Mouse (Mus musculus) gastrocnemius, postnatal 14 days (tissue): ENCODE measurements around the gene Plekhm1. TPM values are rescaled to one million over a fixed set of nuclear protein-coding genes. Genes with fewer than 3 reads are reported as not detected.
A peak's percentile ranks its signal among the peaks of the same experiment; 100 is the strongest.

Source experiments
- DNase-seq: peaks from one replicate; pipeline ENCODE4 v3.0.0; 2021; ENCODE audit warnings: mixed read lengths
- intact Hi-C: fragments of 180-260 bp; cut with DNase I; formaldehyde crosslinking; loops from one replicate; pipeline ENCODE4 v1.15.1; 2025; ENCODE audit warnings: low total_unique reads
- total RNA-seq, 2 experiments: library from RNA; stranded (reverse); gene quantifications; 2 replicates each; pipeline ENCODE4 v1.2.3; 2021

Plekhm1 gene
- total RNA-seq, 2 experiments from 2014 or later, result 7.9 to 9.3 TPM

DNA sequence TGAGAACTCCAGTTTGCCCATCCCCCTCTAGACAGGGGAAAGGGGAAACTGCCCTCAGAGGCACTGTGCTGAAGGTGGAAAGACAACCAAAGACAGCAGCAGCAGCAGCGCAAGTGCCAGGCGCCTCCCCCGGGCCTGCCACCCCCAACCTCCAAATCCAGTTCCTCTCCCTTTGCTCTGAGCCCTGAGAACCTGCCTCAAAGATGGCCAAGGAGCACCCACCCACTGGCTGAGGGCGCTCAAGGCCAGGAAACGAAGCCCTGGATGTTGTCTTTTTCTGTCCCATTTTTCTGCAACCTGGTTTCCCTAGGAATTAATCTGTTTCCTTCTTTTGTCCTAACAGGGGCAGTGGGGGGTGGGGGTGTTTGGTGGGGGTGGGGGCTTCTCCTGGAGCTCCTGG lies 48.2 kb downstream of the Plekhm1 start:
- no peak for DNase-seq

DNA sequence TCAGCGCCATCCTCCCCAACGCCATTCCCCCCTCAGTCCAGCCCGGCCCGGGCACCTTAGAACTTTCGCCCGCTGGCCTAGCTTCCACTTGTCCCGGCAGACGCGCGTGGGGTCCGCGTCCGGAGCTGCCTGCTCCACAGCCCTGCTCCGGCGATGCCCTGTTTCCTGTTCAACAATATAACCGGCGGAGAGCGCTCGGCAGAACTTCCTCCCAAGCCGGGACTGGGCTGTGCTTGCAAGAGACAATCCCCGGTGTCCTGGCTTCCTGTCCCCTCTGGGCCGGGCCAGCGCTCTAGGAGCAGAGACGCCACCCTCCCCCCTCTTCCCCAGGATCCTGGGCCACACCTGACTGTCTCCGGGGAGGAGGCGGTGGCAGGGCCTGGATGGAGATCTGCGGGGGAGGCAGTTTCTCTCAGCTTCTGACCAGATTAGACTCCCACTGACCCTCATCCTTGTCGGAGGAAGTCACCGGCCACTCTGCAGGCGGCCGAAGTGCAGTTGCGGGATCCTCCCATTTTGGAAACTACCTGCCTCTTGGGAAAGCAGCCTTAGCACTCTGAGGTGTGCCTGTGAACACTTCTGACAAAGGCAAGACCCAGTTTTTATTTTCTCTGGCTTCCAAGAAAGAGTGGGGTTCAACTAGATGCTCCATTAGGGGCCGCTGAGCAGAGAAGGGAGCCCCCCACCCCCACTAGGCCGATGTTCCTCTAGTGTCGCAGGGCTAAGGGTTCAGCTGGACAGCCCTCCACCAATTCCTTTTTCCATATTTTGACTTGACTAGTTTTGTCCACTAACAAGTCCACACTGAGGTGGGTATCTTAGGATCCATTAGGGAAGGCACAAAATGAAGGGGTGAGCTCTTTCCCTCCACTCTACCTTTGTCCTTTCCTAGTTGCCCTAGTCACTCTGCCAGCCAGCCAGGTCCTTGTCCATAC lies 49.0 kb downstream of the Plekhm1 start, which contains the start of gene Arhgap27:
Gene Arhgap27 (minus strand): TSS at position 479 of the 935 bp plus-strand sequence.
- intact Hi-C loops, result loop anchor here (5.0 kb wide), 1 partner anchor 34 kb away; no protein-coding TSS in a partner anchor
- peak; percentile 72 for DNase-seq

More for the DNA sequence above, 48.2 kb downstream of the Plekhm1 start:
- intact Hi-C loops, result loop anchor here (5.0 kb wide), 1 partner anchor 33 kb away; no protein-coding TSS in a partner anchor

DNA sequence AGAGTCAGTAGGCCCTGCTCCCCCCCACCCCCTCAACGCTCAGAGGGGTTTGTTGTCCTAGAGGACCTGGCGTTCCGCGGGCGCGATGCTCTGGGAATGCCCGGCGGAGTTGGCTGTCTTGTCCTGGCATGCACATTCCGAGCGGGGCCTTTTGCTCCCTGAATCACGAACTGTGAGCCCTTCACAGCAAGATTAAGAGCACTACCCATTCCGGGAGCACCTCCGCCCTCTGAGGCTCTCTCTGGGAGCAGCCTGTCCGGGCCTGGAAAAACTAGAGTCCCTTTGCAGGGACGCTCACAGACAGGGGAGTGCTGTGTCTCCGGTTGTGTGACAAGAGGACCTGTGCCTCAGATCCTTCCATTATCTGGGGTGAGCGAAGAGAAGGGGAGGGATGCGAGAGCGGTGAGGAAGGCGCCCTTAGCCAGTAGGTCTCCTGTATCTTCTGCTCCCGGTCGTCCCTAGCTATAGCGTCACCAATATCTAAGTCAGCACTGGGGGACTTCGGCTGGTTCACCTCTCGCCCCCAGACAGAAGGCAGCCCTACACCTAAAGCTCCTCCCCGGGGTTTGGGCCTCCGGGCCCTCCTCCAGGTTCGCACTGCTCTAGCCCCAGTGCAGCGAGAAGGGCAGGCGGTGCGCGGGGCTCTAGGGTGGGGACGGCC lies 49.8 kb downstream of the Plekhm1 start:
- DNase-seq, result no peak
- intact Hi-C loops, result loop anchor here (5.0 kb wide), 1 partner anchor 35 kb away; no protein-coding TSS in a partner anchor

DNA sequence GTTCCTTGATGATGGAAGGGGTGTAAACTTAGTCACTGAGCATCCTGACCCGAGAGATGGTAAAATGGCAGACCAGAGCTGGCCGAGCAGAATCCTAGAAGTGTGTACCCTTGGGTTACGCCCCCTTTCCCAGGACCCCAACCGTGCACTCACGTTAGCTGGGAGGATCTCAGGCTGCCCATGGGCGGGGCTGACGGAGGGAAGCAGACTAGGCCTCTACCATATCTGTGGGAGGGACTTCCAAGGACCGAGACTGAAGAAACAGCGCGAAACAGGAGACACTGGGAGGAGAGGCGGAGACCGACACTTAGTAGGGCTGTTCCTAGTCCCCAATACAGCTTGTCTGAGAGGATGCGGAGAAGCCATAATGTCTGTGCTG lies 50.4 kb downstream of the Plekhm1 start:
- intact Hi-C loops, result loop anchor here (5.0 kb wide), 1 partner anchor 35 kb away; no protein-coding TSS in a partner anchor
- DNase-seq, result no peak

DNA sequence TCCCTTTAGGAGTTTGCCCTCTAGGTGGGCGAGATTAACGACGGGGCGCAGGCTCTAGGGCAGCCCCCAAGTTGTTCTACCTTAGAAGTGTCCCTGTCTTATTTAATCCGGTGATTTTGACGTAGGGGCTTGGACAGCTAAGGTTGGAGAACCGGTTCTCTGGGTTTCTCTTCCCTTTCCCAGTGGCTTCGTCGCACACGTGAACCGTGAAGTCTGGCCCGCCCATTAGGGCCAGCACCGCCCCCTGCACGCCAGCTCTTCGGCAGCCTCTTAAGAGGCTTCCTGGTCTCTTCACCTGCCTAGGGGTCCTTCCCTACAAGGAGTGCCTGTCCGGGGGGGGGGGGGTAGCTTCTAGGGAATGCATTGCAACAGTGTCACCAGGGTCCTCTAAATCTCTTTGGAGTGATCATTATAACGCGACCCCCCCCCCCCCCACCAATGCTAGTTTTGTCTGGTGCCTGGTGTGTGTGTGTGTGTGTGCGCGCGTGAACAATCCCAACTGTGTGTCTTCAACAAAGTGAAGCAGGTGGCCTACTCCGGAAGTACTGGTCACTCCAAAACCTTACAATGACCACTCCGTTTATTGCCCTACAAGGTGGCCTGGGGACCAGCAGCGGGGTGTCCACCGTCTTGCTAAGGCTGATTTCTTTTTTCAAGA lies 51.0 kb downstream of the Plekhm1 start:
- no peak for DNase-seq
- intact Hi-C loops, result loop anchor here (5.0 kb wide), 1 partner anchor 36 kb away; no protein-coding TSS in a partner anchor

DNA sequence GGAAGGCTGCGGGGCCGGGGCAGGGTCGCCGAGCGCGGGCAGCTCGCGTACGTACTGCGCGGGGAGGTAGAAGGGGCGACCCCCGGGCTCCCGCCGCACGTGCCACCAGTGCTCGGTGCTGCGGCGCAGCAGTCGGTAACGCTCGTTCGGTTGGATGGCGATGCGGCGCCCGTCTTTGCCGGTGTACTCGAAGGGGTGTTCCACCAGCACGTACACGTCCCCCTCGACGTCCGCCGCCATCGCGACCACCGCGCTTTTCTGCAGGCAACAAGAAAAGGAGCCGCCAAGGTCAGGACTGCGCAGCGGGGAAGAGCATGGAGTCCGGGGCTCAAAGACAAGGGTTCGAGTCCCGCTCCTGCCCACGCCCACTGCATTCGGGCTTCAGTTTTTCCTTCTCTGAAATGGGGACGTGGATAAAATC lies 51.8 kb downstream of the Plekhm1 start:
- no peak for DNase-seq
- intact Hi-C loops, result loop anchor here (5.0 kb wide), 1 partner anchor 37 kb away; no protein-coding TSS in a partner anchor

DNA sequence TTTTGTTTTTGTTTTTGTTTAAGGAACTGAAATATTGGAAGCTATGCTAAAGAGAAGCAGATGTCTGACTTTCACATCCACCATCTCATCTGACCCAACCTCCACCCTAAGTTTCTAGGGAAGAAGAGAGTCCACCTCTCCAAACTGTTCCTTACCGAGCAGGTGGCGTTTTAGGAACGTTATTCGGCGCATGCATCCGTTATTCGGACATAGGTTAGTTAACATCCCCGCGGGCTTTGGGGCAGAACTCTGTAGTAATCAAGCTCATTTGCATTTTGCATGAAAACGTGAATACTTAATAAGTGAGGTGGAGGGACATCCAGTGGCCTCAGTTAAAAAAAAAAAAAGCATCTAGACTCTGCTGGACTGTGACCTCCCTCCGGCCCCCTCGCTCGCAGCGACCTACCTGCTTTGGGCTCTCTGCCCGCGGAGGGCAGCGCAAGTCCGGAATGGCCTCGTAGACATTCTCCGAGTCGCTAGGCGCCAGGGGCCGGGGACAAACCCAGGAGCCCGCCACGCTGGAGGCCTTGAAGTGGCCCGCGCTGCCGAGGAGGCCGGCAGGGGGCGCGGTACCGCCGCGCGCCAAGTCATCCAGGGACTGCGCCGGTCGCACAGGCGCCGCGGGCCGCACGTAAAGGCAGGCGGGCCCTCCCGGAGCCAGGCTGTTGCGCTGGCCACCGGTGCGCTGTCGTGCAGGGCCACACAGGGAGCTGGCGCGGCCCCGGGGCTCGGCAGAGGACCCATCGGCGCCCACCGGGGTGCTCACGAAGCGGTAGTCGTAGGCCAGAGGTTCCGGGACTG lies 52.4 kb downstream of the Plekhm1 start:
- intact Hi-C loops, result loop anchor here (5.0 to 10.0 kb wide), 2 partner anchors 37 to 105 kb away; no protein-coding TSS in a partner anchor
- peak; percentile 86 for DNase-seq

DNA sequence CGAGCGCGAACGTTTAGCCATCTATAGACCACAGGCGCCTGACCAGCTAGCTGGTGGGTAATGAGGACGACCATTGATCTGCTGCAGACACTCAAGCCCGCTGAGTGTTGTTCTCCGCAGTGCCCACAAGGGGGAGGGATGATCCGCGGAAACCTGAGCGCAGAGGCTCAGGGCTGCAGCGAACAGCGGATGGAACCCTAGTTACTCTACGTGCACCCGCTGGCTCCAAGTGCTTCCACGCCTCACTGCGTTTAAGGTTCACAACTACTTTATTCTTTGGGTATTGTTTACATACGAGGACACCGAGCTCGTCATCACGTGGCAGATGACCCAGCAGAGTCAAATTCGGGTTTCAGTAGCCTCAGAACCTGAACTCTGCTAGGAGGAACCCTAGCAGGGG lies 53.4 kb downstream of the Plekhm1 start:
- intact Hi-C loops, result loop anchor here (10.0 kb wide), 1 partner anchor 106 kb away; no protein-coding TSS in a partner anchor
- DNase-seq, result peak; percentile 71

DNA sequence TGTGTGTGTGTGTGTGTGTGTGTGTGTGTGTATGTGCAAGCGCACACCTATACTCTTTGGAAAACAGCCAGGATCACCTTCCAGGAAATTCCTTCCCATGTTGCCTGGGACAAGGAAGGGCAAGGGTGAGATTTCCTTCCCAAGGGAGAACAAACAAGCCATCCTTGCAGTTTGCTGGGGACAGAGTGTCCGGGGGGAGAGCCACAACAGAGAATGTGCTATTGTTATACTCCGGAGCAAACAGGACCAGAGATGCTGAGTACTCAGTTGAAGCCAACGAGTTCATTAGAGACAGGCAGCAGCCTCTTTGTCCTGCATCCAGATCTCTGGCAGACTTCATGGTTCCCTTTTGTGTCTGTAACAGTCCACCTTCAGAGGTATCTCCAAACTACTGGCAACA lies 54.2 kb downstream of the Plekhm1 start:
- intact Hi-C loops, result loop anchor here (10.0 kb wide), 1 partner anchor 106 kb away; no protein-coding TSS in a partner anchor
- no peak for DNase-seq

DNA sequence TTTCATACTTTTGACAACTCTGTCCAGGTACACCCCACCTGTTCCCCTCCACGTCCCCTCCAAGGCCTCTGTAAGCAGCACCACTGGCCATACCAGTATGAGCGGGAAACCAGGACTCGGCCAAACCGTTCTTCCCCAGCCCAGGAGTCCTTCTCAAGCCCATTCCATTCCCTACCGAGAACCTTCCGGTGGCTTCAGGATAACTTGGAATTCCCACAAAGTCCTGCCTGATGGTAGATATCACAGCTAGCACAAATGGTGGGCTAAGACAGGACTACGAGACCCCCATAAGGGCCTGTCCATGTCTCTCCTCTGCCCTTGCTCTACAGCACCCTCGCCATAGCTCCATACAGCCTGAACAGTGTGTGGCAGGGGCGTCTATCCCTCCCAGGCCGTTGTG lies 54.8 kb downstream of the Plekhm1 start:
- intact Hi-C loops, result loop anchor here (10.0 kb wide), 1 partner anchor 107 kb away; no protein-coding TSS in a partner anchor
- DNase-seq, result no peak

DNA sequence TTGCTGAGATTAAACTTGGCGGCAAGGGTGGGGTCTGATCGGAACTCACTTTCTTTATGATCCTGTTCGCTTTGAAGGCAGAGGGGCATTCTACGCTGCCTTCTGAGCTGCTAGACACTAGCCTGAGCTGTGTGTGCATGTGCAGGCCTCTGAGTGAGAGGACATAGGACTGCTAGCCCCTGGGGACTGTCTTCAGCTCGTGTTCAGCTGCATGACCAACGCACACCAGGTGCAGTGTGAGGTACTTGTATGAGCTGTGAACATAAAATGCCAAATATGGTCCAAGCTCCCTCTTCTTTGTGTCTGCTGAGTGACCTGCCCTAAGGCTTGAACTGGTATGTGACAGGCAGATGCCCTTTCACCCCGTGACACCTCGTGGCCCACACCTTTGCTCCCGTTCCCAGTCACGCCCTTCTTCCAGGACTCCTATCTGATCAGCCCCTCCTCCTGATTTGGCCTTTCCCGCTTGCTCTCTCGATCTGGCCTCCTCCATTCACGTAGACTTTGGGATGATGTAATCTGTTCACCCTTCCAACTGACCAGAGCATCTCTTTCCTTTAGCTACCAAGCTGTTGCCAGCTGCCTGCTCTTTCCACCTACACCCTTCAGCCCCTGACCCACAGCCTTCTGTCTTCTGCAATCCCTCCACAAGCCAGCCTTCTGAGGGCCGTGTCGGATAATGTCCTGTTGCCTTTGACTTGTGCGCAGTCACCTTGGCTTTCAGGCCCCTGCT lies 55.4 kb downstream of the Plekhm1 start:
- no peak for DNase-seq
- intact Hi-C loops, result loop anchor here (10.0 kb wide), 1 partner anchor 108 kb away; no protein-coding TSS in a partner anchor

DNA sequence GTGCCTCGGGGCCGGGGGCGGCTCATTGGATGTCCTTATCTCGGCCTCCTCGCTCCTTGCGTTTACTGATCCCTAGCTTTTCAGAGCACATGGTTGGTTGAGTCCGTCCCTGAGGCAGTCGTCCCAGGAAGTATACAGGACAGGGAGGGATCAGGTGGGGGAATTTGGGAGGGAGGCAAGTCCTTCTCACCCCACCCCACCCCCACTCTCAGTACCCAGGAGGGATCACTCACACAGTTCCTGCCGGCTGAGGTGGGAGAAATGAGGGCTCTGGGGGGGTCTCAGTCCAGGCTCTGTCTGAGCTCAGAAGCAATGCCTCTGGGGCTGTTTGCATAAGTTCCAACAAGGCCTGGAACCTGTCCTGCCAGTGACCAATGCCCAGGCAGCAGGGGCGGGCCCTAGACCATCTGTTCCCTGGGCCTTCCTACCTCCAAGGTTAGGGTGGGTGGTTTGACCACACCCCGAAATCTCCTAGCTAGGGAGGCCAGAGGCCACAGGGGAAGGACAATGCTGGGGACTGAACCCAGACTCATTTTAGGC lies 56.4 kb downstream of the Plekhm1 start:
- DNase-seq, result no peak
- intact Hi-C loops, result loop anchor here (10.0 kb wide), 1 partner anchor 109 kb away; no protein-coding TSS in a partner anchor

DNA sequence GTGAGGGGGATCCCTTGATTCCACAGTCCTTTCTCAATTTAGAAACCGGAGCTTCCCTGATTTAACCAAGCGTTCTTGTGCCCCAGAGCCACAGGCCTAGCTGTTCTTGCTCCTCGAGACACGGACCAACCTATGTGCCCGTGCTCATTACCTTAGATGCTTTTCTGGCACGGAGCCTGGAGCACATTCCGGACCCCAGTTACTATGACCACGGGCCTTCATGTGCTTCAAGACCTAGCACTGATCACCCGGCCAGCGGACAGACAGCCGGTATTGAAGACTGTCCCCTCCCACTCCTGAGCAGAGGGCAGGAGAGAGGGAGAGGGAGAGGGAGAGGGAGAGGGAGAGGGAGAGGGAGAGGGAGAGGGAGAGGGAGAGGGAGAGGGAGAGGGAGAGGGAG lies 57.2 kb downstream of the Plekhm1 start:
- intact Hi-C loops, result loop anchor here (10.0 kb wide), 1 partner anchor 110 kb away; no protein-coding TSS in a partner anchor
- DNase-seq, result no peak

DNA sequence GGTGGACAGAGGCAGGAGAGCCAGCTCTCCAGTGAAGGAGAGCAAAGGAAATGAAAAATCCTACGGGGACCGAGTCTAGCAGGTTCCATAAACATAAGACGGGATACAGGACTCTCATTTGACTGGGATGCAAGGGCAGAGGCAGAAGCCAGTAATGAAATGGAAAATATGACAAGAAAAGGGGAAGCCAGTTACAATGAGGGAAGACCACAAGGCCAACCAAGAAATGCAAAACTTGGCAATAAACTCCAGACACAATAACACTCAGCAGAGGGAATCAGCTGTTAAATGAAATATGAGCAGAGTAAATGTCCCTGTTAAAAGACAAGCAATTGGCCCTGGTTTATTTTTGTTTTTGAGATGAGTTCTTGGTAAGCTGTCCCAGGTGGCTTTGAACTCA lies 58.5 kb downstream of the Plekhm1 start:
- intact Hi-C loops, result loop anchor here (10.0 kb wide), 1 partner anchor 111 kb away; no protein-coding TSS in a partner anchor
- DNase-seq, result no peak

DNA sequence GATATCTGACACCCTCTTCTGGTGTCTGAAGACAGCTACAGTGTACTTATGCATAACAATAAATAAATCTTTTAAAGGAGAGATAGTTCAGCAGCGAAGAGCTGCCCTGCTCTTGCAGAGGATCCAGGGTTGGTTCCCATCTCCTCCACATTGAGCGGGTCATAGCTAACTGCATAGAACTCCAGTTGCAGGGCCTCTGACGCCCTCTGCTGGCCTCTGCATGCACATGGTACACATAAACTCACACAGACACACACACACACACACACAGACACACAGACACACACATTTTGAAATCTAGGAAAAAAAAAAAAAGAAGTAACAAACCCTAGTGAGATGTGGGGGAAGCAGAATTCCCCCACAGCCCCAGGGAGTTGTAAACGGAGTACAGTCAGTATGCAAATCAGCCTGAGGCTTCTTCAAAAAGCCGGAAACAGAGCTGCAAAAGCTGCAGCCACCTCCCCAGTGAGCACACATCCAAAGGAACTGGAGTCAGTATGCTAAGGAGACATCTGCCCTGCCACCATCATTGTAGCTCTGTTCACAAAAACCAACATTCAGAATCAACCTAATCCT lies 60.2 kb downstream of the Plekhm1 start:
- intact Hi-C loops, result loop anchor here (10.0 kb wide), 1 partner anchor 112 kb away; no protein-coding TSS in a partner anchor
- no peak for DNase-seq

DNA sequence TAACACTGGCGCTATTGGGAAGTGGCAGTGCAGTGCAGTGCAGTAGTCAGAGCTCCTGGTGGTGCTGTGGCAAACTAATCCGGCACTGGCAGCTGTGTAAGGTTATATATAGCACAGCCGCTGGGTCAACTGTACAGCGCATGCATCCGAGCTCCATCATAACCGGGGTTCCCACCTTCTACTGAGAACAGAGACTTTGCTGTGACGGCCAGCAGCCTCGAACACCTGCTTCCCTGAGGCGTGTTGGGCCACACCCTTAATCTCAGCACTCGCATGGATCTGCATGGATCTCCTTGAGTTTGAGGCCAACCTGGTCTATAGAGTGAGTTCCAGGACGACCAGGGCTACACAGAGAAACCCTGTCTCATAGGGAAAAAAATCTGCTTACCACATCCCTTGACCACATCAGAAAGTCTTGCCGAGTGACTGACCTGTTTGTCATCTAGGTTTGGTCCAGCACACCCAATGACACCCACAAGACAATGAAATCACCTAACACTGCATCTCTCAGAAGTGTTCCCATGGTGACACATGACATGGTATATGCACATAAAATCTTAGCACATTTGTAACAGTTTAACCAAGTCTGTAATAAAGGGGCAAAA lies 61.7 kb downstream of the Plekhm1 start:
- intact Hi-C loops, result loop anchor here (10.0 kb wide), 1 partner anchor 114 kb away; no protein-coding TSS in a partner anchor
- no peak for DNase-seq
